Mouse (Mus musculus) liver, postnatal 0 days (tissue): ENCODE measurements around the gene Rapgef4.

Source experiments
- CTCF ChIP-seq: sonication (generic); IDR thresholded peaks from 2 replicates; pipeline ENCODE4 v1.5.1; 2016; ENCODE audit warnings: antibody characterized with exemption, low read depth
- EP300 ChIP-seq: IDR thresholded peaks from 2 replicates; pipeline ENCODE4 v1.6.1; 2016; ENCODE audit warnings: antibody characterized with exemption, low read depth, mild to moderate bottlenecking

- TF ChIP-seq CTCF (no peak), EP300 (no peak)
Observed at GRCm38 (mm10) chr2:72045659-72046058, 64.6 kb downstream of the Rapgef4 start.
